Mouse (Mus musculus): ENCODE data around the gene Pacs2. TPM values are rescaled to one million over a fixed set of nuclear protein-coding genes. Genes with fewer than 3 reads are reported as not detected.

The Pacs2 gene
- total RNA-seq, 2 experiments from 2014 or later, result 35.5 to 35.9 TPM

DNA sequence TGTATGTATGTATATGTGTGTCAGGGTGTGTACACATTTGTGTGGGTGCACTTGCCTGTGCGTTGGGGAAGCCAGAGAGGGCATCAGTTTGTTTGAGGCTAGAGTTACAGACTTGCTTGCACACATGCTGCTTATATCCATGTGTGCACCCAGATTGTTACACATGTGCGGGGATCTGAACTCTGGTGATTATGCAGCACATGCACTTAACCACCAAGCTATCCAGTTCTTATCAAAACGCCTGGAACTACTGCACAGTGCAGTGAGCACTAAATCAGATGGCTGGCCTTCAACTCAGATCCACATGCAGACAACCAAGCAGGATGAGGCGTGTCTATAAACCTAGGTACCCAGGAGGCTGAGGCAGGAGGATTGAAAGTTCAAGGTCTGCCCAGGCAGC, 22.7 kb downstream of the Pacs2 start:
- intact Hi-C loops (cut with DNase I), result no loop called here
- no peak for DNase-seq (ENCODE audit: low spot score)

GRCm38 (mm10) chr12:113038414-113038813, 24.1 kb downstream of the Pacs2 start:
- no peak for DNase-seq (ENCODE audit: low spot score)
- intact Hi-C loops (cut with DNase I), result no loop called here

DNA sequence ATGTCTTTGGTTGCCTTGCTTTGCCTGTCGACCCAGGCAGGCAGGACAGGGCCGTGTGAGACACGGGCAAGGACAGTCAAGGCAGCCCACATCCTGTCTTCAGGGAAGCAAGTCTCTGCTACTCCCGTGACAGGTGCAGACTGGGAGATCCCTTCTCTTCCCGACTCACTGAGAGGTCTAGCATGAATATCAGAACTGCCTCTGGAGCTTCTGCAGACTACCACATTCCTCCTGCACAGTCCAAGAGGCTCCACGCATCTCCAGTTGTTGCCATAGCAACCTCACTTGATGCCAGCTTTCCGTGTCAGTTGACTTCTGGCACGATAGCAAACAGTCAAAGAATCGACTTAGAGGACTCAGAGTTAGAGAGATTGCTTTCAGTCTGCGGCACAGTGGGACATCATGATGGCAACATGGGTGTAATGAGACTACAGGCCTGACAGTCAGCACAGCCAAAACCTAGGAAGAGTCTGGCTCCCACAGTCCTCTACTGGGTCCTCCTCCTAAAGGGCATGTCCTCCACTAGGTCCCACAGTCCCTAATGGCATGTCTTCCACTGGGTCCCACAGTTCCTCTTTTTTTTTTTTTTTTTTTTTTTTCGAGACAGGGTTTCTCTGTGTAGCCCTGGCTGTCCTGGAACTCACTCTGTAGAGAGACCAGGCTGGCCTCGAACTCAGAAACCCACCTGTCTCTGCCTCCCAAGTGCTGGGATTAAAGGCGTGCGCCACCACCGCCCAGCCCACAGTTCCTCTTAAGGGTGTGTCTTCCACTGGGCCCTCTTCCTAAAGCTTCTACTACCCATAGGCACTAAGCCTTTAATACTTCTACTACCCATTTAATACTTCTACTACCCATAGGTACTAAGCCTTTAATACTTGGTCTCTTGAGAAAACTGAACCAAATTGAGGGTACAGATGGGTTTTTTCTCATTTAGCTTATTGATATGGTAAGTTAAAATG, 27.5 kb downstream of the Pacs2 start:
- intact Hi-C loops (cut with DNase I), result loop anchor here (2.0 kb wide), 1 partner anchor 37 kb away; no protein-coding TSS in a partner anchor
- DNase-seq (ENCODE audit: low spot score), result no peak

GRCm38 (mm10) chr12:113042543-113042942, 28.2 kb downstream of the Pacs2 start:
- no peak for DNase-seq (ENCODE audit: low spot score)
- intact Hi-C loops (cut with DNase I), result no loop called here

DNA sequence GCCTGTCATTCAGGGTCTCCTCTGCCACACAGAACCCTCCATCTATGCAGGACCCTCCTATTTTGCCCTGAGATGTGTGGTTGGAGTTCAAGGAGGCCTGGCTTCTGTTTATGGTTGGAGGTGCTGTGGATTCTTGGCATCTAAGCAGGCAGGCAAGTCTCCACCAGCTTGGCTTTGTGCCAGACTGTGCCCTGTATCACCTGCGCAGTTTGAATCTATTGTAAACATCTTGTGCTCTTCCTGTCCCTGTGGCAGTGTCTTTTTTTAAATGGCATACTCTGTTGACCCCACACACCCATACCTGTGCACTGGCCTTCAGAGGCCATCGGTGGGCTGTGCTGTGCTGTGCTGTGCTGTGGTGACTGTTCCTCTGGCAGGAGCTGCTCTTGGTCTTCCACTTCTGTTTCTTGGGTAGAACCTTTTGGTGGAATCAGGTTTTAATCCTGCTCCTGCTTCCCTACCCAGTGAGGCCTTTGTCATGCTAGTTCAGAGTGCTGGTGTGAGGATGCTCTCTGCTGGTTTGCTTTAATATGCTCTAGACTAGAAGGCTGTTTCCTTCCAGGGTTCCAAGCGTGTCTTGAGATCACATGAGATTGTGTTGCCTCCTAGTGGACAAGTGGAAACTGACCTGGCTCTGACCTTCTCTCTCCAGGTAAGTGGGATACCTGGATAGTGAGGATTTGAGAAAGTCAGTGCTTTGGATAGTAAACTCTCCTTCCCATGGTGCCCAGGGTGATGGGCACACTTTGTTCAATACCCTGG, 30.8 kb downstream of the Pacs2 start:
- intact Hi-C loops (cut with DNase I), result no loop called here
- DNase-seq (ENCODE audit: low spot score), result no peak

DNA sequence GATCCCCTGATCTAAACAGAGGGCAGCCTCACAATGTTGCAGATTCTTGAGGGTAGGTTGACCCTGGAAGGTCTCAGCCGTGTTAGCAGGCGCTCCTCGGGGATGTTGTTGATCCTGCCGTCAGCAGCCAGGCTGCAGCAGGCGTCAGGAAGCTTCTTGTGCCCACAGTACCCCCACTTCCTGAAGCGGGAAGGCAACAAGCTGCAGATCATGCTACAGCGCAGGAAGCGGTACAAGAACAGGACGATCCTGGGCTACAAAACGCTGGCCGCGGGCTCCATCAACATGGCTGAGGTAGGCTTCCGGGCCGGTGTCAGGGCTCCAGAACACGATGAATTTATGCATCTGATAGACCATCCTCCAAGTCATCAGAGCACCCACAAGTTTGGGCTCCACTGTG, 32.6 kb downstream of the Pacs2 start:
- DNase-seq (ENCODE audit: low spot score), result no peak
- intact Hi-C loops (cut with DNase I), result no loop called here

DNA sequence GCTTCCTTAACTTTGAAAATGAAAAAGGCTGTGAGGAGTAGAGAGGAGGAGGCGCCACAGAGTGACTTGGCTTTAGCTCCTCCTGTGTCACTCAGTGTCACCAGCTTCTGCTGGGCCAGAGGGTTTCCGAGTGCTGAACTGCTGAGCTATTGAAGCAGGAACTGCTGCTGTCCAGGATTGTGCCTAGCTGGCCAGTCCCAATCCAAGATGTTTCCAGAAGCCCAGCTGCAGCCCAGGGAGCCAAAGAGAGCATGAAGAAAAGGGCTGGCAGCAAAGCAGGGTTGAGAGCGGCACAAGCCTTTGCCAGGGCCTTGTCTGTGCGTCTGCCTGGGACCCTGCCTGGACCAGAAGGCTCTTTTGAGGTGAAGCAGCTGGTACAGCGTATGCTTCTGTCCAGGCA, 33.8 kb downstream of the Pacs2 start:
- intact Hi-C loops (cut with DNase I), result no loop called here

DNA sequence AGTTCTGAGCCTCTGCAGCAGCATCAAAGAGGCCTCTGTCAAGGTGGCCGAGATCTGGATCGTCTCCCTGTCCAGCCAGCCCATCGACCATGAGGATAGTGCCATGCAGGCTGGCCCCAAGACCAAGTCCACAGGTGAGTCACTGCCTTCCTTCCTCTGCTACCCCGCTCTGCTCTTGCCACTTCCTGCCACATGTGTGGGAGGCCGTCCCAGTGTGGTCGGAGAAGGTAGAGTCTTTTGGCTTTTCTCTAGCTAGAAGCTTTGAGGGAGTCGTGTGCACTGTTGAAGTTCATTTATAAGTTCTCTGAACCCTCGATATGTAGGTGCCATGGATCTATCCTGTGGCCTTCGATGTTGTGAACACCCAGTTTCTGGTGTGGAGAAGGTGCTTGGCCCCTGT, 35.5 kb downstream of the Pacs2 start:
- intact Hi-C loops (cut with DNase I), result no loop called here
- no peak for DNase-seq (ENCODE audit: low spot score)

More for the DNA sequence above, 33.8 kb downstream of the Pacs2 start:
- DNase-seq (ENCODE audit: low spot score), result no peak

GRCm38 (mm10) chr12:113050671-113051070, 36.4 kb downstream of the Pacs2 start:
- intact Hi-C loops (cut with DNase I), result no loop called here
- no peak for DNase-seq (ENCODE audit: low spot score)

DNA sequence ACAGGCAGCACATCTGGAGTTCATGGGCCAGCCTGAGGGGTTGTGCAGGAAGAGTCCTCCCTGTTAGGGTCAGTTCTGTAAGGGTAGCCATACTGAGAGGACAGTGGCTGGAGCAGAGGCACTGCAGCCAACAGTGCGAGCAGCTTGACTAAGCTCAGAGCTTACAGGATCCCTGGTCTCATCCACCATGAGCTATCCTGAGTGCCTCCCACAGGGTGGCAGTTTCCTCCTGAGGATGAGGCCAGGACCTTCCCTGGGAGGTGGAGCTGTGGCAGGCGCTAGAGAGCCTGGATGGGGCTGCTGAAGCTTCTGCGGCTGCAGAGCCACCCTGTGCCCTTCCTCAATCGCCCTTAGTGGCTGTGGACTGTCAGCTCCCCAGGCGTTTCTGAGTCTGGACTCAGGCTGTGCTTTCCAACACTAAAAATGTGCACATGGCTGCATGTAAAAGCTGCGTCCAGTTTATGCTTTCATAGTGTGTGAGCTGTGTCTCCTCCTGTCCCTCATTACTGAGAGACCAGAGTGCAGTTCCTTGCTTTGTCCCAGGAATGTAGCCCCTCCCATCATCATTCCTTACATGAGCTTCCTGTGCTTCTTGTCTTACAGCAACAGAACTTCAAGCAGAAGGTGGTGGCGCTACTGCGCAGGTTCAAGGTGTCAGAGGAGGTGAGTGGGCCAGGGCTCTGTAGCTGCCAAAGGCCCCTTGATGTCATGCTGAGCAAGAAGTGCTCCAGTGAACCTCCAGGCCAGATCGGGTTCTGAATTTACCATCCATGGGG, 37.5 kb downstream of the Pacs2 start:
- intact Hi-C loops (cut with DNase I), result no loop called here
- DNase-seq (ENCODE audit: low spot score), result no peak

DNA sequence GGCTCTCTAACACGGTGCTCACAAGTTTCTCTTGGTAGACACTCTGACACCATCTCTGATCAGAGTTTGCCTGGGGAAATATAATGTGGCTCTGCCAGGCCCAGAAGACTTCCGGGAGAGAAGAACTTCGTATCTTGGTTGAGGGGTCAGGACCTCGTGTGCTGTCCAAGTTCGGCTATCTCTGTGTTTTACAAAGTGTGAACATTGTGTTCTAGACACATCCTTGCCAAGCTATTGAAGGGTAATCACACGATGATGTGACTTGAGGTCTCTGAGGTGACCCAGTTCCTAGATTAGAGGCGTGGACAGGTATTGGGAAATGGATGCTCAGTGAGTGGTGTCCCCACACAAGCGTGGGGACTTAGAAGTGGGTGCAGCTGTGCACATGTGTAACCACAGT, 41.8 kb downstream of the Pacs2 start:
- DNase-seq (ENCODE audit: low spot score), result no peak
- intact Hi-C loops (cut with DNase I), result no loop called here

DNA sequence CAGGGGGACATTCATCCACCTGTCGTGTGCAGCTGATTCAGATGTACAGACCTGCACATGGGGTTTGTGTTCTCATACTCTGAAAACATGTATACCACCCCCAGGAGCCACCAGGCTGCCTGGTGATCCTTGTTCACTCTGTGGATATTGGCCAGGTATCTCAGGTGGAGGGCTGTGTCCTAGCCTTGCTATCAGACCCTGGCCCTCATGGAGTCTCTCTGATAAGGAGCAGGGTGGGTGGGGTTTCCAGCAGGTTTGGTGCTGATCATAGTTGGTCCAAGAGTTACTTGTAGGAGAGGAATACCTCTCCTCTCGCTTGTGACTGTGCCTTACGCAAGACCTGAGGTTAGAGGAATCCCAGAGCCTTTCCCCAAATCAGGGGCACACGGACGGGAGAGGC, 45.9 kb downstream of the Pacs2 start:
- no peak for DNase-seq (ENCODE audit: low spot score)
- intact Hi-C loops (cut with DNase I), result no loop called here

GRCm38 (mm10) chr12:113061606-113062005, 47.3 kb downstream of the Pacs2 start:
- intact Hi-C loops (cut with DNase I), result no loop called here
- DNase-seq (ENCODE audit: low spot score), result no peak

GRCm38 (mm10) chr12:113062201-113062600, 47.9 kb downstream of the Pacs2 start:
- no peak for DNase-seq (ENCODE audit: low spot score)
- intact Hi-C loops (cut with DNase I), result no loop called here

DNA sequence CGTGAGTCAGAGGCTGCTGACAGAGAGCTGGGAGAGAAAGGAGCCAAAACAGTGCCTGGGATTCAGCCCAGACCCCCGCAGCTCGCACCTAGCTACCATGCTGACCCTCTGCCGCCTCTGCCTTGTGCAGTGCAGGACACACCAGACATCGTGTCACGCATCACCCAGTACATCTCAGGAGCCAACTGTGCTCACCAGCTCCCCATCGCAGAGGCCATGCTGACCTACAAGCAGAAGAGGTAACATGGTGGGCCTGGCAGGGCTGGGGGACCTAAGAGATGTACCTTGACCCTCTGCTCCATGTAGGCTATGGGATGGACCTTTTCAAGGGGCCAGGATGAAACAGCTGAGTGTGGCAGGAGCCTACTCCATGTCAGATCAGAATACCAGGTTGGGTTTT, 49.4 kb downstream of the Pacs2 start:
- no peak for DNase-seq (ENCODE audit: low spot score)
- intact Hi-C loops (cut with DNase I), result no loop called here

GRCm38 (mm10) chr12:113068002-113068401, 53.7 kb downstream of the Pacs2 start:
- intact Hi-C loops (cut with DNase I), result no loop called here
- DNase-seq (ENCODE audit: low spot score), result no peak

DNA sequence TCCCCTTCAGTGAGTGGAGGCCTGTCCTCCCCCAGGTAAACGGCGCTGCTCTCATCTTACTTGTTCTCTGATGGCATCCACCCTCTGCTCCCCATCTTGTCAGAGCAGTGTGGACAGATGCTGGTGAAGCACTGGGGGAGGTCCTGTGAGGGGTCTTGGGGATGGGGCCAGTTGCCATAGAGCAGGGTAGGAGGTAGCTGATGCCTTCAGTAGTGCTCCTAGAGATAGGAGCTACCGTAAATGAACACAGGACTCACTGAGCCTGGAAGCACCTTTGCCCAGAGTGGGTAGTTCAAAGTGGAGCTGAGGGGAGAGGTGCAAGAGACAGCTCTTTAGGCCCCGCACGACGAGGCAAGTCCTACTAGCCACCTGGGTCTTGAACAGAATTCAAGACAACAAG, 55.1 kb downstream of the Pacs2 start:
- DNase-seq (ENCODE audit: low spot score), result no peak
- intact Hi-C loops (cut with DNase I), result no loop called here

- DNase-seq (ENCODE audit: low spot score), result no peak
- intact Hi-C loops (cut with DNase I), result loop anchor here (10.0 kb wide), 1 partner anchor 197 kb away; no protein-coding TSS in a partner anchor
These were observed 57.0 kb downstream of the Pacs2 start for GRCm38 (mm10) chr12:113071321-113071720.

DNA sequence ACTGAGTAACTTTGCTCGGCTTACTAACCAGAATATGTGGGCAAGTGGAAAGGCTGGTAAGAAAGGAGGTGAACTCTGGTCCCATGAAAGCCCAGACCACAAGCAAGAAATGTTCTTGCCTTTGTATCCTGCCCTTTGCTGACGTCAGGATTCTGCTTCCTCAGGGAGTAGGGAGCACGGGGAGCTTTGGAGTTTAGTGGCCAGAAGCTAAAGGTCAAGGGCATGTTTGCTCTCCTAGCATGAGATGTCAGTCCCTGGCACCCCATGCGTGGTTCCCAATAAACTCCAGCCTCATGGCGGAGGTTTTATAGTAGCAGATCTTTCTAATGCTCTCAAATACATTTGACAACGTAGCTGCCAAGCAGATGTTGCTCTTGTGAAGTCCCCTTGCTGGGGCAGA, 57.5 kb downstream of the Pacs2 start:
- intact Hi-C loops (cut with DNase I), result loop anchor here (10.0 kb wide), 1 partner anchor 197 kb away; no protein-coding TSS in a partner anchor
- no peak for DNase-seq (ENCODE audit: low spot score)

All from heart, postnatal 25 days (tissue).